Mouse (Mus musculus) kidney, postnatal 10 days (tissue): ENCODE data around the gene Gm45623.

Source experiments
- DNase-seq: peaks from one replicate; pipeline ENCODE4 v3.0.0; 2021; ENCODE audit warnings: mixed read lengths

Gene Gm45623

GRCm38 (mm10) chr13:56753192-56753951 lies at the start of gene Gm45623:
Gene Gm45623 (minus strand): TSS chr13:56753827.
- DNase-seq = peak; percentile 41

- no peak for DNase-seq
Observed at GRCm38 (mm10) chr13:56797459-56797858, 43.8 kb upstream of the Gm45623 start.

GRCm38 (mm10) chr13:56795501-56795900 lies 41.9 kb upstream of the Gm45623 start:
- no peak for DNase-seq

- no peak for DNase-seq
Observed at GRCm38 (mm10) chr13:56794441-56794840, 40.8 kb upstream of the Gm45623 start.

- no peak for DNase-seq
Observed at GRCm38 (mm10) chr13:56792844-56793243, 39.2 kb upstream of the Gm45623 start.

GRCm38 (mm10) chr13:56790683-56791082 lies 37.1 kb upstream of the Gm45623 start:
- DNase-seq = no peak

GRCm38 (mm10) chr13:56782621-56783020 lies 29.0 kb upstream of the Gm45623 start:
- DNase-seq = no peak

GRCm38 (mm10) chr13:56781697-56782096 lies 28.1 kb upstream of the Gm45623 start:
- DNase-seq = no peak

GRCm38 (mm10) chr13:56780746-56781469 lies 27.3 kb upstream of the Gm45623 start:
- no peak for DNase-seq

GRCm38 (mm10) chr13:56774304-56774703 lies 20.7 kb upstream of the Gm45623 start:
- DNase-seq = no peak

GRCm38 (mm10) chr13:56773262-56773870 lies 19.7 kb upstream of the Gm45623 start:
- DNase-seq = no peak

- DNase-seq = no peak
Observed at GRCm38 (mm10) chr13:56772592-56772991, 19.0 kb upstream of the Gm45623 start.

GRCm38 (mm10) chr13:56770786-56771185 lies 17.2 kb upstream of the Gm45623 start:
- DNase-seq = no peak

- DNase-seq = no peak
Observed at GRCm38 (mm10) chr13:56770136-56770578, 16.5 kb upstream of the Gm45623 start.

GRCm38 (mm10) chr13:56769431-56769830 lies 15.8 kb upstream of the Gm45623 start:
- no peak for DNase-seq

- DNase-seq = no peak
Observed at GRCm38 (mm10) chr13:56766211-56766610, 12.6 kb upstream of the Gm45623 start.

GRCm38 (mm10) chr13:56765284-56766032 lies 11.8 kb upstream of the Gm45623 start:
- DNase-seq = peak; percentile 32

GRCm38 (mm10) chr13:56762446-56763229 lies 9.0 kb upstream of the Gm45623 start:
- DNase-seq = no peak

GRCm38 (mm10) chr13:56758492-56758891 lies 4.9 kb upstream of the Gm45623 start:
- peak; percentile 90 for DNase-seq

GRCm38 (mm10) chr13:56757201-56757600 lies 3.6 kb upstream of the Gm45623 start:
- DNase-seq = no peak

- peak; percentile 58 for DNase-seq
Observed at GRCm38 (mm10) chr13:56755871-56756270, 2.2 kb upstream of the Gm45623 start.
